Mouse (Mus musculus) mammary gland, adult 2 months (tissue): ENCODE results near the gene 2300003K06Rik. TPM values are rescaled to one million over a fixed set of nuclear protein-coding genes. Genes with fewer than 3 reads are reported as not detected.

Source experiments
- polyA plus RNA-seq: library from polyadenylated mRNA; depleted of rRNA; stranded (reverse); fragments of >200 nt; gene quantifications from 2 replicates; pipeline ENCODE4 v1.2.3, GENCODE M21; 2012; ENCODE audit warnings: low replicate concordance; rRNA removed

The 2300003K06Rik gene
- not detected in 2 replicates for polyA plus RNA-seq

DNA sequence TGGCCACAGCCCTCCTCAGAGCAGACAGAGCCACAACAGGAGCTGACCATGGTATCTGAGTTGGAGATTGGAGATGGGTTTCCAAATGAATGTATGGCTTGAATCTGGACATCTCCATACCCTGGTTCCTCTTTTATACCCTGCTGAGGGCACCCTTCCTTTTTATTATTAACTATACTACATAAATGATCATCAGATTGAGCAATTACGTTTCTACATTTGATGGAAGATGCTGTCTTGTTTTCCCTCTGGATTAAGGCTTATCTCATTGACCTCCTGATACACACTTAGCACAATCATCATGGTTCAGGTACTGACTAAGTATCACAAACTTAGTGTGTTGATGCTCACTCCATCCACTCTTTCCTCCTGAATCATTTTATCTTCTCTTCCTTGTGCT is at the start of gene 2300003K06Rik:
TSS of gene 2300003K06Rik (minus strand) at position 101 of the 400 bp plus-strand sequence.

DNA sequence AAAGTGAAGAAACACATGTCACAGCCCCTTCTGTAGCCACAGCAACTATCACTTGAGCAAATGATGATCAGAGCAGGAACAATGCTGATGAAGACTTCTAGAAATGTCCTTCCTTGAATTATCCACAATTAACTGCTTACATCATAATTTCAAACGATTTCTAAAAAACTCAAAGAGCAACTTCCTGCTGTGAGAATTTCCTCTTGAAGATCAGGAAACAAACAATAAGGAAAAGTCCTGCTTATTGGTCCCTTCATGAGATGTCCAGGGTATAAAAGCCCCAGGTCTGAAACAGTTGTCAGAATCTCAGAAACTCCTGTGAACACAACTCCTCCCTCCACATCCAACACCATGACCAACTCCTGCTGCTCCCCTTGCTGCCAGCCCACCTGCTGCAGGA is 41.0 kb upstream of the 2300003K06Rik start, which contains the start of gene Gm11567:
TSS of gene Gm11567 (plus strand) at position 301 of the 400 bp plus-strand sequence.

DNA sequence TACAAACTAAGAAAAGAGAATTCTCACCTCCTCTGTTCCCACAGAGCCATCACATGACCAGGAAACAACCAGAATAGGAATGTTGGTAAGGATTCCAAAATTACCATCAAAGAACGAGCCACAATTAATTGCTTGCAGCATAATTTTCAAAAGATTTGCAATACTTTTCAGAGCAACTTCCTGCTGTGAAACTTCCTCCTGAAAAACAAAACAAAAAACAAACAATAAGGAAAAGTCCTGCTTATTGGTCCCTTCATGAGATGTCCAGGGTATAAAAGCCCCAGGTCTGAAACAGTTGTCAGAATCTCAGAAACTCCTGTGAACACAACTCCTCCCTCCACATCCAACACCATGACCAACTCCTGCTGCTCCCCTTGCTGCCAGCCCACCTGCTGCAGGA is 35.2 kb upstream of the 2300003K06Rik start, which contains the start of gene Krtap9-1:
TSS of gene Krtap9-1 (plus strand) at position 301 of the 400 bp plus-strand sequence.

DNA sequence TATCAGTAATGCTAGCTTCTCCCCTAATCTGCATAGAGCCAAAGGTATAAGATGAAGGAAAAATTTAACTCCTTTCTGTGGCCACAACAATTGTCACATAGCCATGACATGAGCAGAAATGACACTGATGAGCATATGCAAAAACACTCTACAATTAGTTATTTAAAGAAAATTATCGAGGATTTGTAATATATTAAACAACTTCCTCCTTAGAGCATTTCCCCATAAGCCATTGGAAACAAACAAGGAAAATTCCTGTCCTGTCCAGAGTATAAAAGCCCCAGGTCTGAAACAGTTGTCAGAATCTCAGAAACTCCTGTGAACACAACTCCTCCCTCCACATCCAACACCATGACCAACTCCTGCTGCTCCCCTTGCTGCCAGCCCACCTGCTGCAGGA is 26.3 kb upstream of the 2300003K06Rik start, which contains the start of gene Gm11559:
TSS of gene Gm11559 (plus strand) at position 301 of the 400 bp plus-strand sequence.

DNA sequence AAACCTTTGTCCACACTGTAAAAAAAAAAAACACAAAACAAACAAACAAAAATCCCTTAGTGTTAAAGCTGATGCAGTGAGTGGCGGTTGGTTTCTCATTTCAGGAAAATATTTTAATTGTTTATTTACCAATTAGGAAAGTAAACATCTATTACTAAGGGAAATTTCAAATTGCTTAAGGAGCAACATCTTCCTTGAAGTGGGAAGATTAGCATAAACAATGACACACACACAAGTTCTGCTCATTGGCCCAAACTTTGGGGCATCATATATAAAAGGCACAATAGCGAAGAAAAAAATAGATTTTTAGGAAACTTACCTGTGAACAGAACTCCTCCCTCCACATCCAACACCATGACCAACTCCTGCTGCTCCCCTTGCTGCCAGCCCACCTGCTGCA is 19.8 kb upstream of the 2300003K06Rik start, which contains the start of gene Gm11568:
TSS of gene Gm11568 (plus strand) at position 301 of the 400 bp plus-strand sequence.

DNA sequence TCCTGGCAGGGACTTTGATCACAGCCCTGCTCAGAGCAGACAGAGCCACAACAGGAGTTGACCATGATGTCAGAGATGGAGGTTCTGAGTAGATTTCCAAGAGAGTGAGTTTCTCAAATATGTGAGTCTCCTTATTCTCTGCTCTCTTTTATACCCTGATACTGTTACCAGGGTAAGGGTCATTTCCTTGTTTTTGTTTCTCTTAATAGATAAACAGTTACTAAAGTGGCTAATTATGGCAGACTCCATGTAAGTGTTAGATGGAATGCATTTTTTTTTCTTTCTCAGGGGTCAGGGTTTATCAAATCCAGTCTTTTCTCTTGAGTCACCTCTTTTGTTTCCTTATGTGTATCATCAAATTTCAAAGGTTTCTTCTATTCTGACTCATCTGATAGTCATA is 13.6 kb upstream of the 2300003K06Rik start, which contains the start of gene Krtap4-16:
TSS of gene Krtap4-16 (minus strand) at position 101 of the 400 bp plus-strand sequence.

DNA sequence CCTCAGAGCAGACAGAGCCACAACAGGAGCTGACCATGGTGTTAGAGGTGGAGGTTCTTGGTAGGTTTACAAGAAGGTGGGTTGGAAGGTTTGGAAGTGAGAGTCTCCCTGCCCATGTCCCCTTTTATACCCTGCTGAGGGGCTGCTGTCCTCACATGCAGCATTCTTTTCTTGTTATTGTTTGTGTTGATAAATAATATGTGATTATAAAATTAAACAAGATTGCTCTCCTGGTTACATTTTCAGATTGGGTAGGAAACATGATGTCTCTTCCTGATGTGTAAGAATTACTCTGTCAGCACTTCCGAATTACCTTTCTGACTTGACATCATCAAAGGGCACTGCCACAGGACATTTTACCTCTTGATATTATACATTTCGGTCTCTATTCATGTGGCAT is 22.3 kb downstream of the 2300003K06Rik start, which contains the start of gene Gm11564:
TSS of gene Gm11564 (minus strand) at position 101 of the 400 bp plus-strand sequence.

DNA sequence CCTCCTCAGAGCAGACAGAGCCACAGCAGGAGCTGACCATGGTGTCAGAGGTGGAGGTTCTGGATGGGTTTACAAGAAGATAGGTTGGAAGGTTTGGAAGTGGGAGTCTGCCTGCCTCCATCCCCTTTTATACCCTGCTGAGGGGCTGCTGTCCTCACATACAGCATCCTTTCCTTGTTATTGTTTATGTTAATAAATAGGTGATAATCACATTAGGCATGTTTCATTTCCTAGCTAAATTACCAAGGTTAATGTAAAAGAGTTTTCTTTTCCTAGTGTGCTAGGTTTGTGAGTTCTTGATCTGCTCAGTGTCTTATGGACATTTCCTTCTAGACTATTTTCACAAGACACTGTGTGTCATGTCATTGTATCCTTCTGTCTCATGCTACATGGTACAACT is 28.1 kb downstream of the 2300003K06Rik start, which contains the start of gene Krtap4-13:
TSS of gene Krtap4-13 (minus strand) at position 101 of the 400 bp plus-strand sequence.

DNA sequence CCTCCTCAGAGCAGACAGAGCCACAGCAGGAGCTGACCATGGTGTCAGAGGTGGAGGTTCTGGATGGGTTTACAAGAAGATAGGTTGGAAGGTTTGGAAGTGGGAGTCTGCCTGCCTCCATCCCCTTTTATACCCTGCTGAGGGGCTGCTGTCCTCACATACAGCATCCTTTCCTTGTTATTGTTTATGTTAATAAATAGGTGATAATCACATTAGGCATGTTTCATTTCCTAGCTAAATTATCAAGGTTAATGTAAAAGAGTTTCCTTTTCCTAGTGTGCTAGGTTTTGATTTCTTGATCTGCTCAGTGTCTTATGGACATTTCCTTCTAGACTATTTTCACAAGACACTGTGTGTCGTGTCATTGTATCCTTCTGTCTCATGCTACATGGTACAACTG is 33.5 kb downstream of the 2300003K06Rik start, which contains the start of gene Gm11554:
TSS of gene Gm11554 (minus strand) at position 101 of the 400 bp plus-strand sequence.

DNA sequence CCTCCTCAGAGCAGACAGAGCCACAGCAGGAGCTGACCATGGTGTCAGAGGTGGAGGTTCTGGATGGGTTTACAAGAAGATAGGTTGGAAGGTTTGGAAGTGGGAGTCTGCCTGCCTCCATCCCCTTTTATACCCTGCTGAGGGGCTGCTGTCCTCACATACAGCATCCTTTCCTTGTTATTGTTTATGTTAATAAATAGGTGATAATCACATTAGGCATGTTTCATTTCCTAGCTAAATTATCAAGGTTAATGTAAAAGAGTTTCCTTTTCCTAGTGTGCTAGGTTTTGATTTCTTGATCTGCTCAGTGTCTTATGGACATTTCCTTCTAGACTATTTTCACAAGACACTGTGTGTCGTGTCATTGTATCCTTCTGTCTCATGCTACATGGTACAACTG is 39.0 kb downstream of the 2300003K06Rik start, which contains the start of gene Gm11569:
TSS of gene Gm11569 (minus strand) at position 101 of the 400 bp plus-strand sequence.

DNA sequence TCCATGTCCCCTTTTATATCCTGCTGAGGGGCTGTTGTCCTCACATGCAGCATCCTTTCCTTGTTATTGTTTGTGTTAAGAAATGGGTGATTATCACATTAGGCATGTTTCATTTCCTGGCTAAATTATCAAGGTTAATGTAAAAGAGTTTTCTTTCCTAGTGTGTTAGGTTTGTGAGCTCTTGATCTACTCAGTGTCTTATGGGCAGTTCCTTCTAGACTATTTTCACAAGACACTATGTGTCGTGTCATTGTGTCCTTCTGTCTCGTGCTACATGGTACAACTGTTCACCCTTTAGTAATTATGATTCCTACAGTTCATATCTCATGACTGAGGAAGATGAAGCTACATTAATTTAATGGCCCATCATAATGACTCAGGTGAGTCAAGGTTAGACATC is 44.5 kb downstream of the 2300003K06Rik start, which contains the start of gene Gm11596:
TSS of gene Gm11596 (minus strand) at position 101 of the 400 bp plus-strand sequence.

Other genes starting within 250 kb of the 2300003K06Rik start
- not detected in 2 replicates for gene Krtap1-3, start 246.7 kb downstream of the 2300003K06Rik start, polyA plus RNA-seq
- not detected in 2 replicates for gene Krtap9-3, start 240.0 kb downstream of the 2300003K06Rik start, polyA plus RNA-seq
- not detected in 2 replicates for gene Gm11938, start 234.8 kb downstream of the 2300003K06Rik start, polyA plus RNA-seq
- not detected in 2 replicates for gene Gm11937, start 227.9 kb downstream of the 2300003K06Rik start, polyA plus RNA-seq
- gene Krtap2-4, start 223.2 kb downstream of the 2300003K06Rik start, polyA plus RNA-seq: not detected in 2 replicates
- gene Gm11562, start 217.6 kb downstream of the 2300003K06Rik start, polyA plus RNA-seq: not detected in 2 replicates
- gene Krtap4-1, start 209.8 kb downstream of the 2300003K06Rik start, polyA plus RNA-seq: not detected in 2 replicates
- gene Krtap4-2, start 203.0 kb downstream of the 2300003K06Rik start, polyA plus RNA-seq: not detected in 2 replicates
- gene Krtap4-7, start 194.0 kb downstream of the 2300003K06Rik start, polyA plus RNA-seq: not detected in 2 replicates
- gene Gm11555, start 187.8 kb downstream of the 2300003K06Rik start, polyA plus RNA-seq: not detected in 2 replicates
- not detected in 2 replicates for gene Gm11563, start 179.1 kb downstream of the 2300003K06Rik start, polyA plus RNA-seq
- not detected in 2 replicates for gene Krtap4-6, start 172.1 kb downstream of the 2300003K06Rik start, polyA plus RNA-seq
- gene Gm14190, start 147.3 kb downstream of the 2300003K06Rik start, polyA plus RNA-seq: not detected in 2 replicates
- gene Gm14180, start 103.8 kb downstream of the 2300003K06Rik start, polyA plus RNA-seq: not detected in 2 replicates
- gene Gm11595, start 65.2 kb downstream of the 2300003K06Rik start, polyA plus RNA-seq: not detected in 2 replicates
- gene Krtap4-8, start 57.4 kb downstream of the 2300003K06Rik start, polyA plus RNA-seq: not detected in 2 replicates
- not detected in 2 replicates for gene Krtap4-9, start 52.9 kb downstream of the 2300003K06Rik start, polyA plus RNA-seq
- not detected in 2 replicates for gene Gm11596, start 44.6 kb downstream of the 2300003K06Rik start, polyA plus RNA-seq
- not detected in 2 replicates for gene Gm11569, start 39.1 kb downstream of the 2300003K06Rik start, polyA plus RNA-seq
- gene Gm11554, start 33.6 kb downstream of the 2300003K06Rik start, polyA plus RNA-seq: not detected in 2 replicates
- gene Krtap4-13, start 28.2 kb downstream of the 2300003K06Rik start, polyA plus RNA-seq: not detected in 2 replicates
- not detected in 2 replicates for gene Gm11564, start 22.4 kb downstream of the 2300003K06Rik start, polyA plus RNA-seq
- gene Krtap4-16, start 13.5 kb upstream of the 2300003K06Rik start, polyA plus RNA-seq: not detected in 2 replicates
- not detected in 2 replicates for gene Gm11568, start 19.9 kb upstream of the 2300003K06Rik start, polyA plus RNA-seq
- gene Gm11559, start 26.4 kb upstream of the 2300003K06Rik start, polyA plus RNA-seq: not detected in 2 replicates
- not detected in 2 replicates for gene Krtap9-1, start 35.3 kb upstream of the 2300003K06Rik start, polyA plus RNA-seq
- not detected in 2 replicates for gene Gm11567, start 41.1 kb upstream of the 2300003K06Rik start, polyA plus RNA-seq
- gene Krtap31-1, start 69.9 kb upstream of the 2300003K06Rik start, polyA plus RNA-seq: not detected in 2 replicates
- not detected in 2 replicates for gene Gm11565, start 76.7 kb upstream of the 2300003K06Rik start, polyA plus RNA-seq
- gene Krtap31-2, start 98.2 kb upstream of the 2300003K06Rik start, polyA plus RNA-seq: not detected in 2 replicates
- gene Krtap9-5, start 110.4 kb upstream of the 2300003K06Rik start, polyA plus RNA-seq: not detected in 2 replicates
- not detected in 2 replicates for gene Krtap29-1, start 141.0 kb upstream of the 2300003K06Rik start, polyA plus RNA-seq
- gene Krtap16-1, start 148.5 kb upstream of the 2300003K06Rik start, polyA plus RNA-seq: not detected in 2 replicates
- gene Krtap17-1, start 155.9 kb upstream of the 2300003K06Rik start, polyA plus RNA-seq: not detected in 2 replicates
- gene Krt33a, start 178.1 kb upstream of the 2300003K06Rik start, polyA plus RNA-seq: not detected in 2 replicates
- not detected in 2 replicates for gene Krt33b, start 191.8 kb upstream of the 2300003K06Rik start, polyA plus RNA-seq
- gene Krt34, start 203.5 kb upstream of the 2300003K06Rik start, polyA plus RNA-seq: not detected in 2 replicates
- gene Krt31, start 212.5 kb upstream of the 2300003K06Rik start, polyA plus RNA-seq: 0.08 and 0.16 TPM in 2 replicates